Mouse (Mus musculus) layer of hippocampus, adult 6 months (tissue): Measurements from ENCODE around the gene Myt1l. TPM values are rescaled to one million over a fixed set of nuclear protein-coding genes. Genes with fewer than 3 reads are reported as not detected.

Experiments
- long read RNA-seq, 2 experiments: library from polyadenylated mRNA; unstranded; transcript quantifications; one replicate each; pipeline ENCODE4 v2.0.0; 2019 to 2020
- polyA plus RNA-seq: library from polyadenylated mRNA; unstranded; fragments of <200 nt; fragmentation: Nextera tagmentation; gene quantifications from 2 replicates; pipeline ENCODE4 v1.2.3, GENCODE M21; 2021

Gene Myt1l
- 120 and 123 TPM in 2 replicates for polyA plus RNA-seq
- long read RNA-seq, experiment 1, partial matches to known transcripts: 177 of 281 reads
- long read RNA-seq, experiment 1, other reads (novel, unspliced or antisense): 104 of 281 reads
- long read RNA-seq, experiment 2, full-length matches to known transcripts: 48 of 373 reads
- long read RNA-seq, experiment 2, partial matches to known transcripts: 180 of 373 reads
- long read RNA-seq, experiment 2, other reads (novel, unspliced or antisense): 145 of 373 reads

DNA sequence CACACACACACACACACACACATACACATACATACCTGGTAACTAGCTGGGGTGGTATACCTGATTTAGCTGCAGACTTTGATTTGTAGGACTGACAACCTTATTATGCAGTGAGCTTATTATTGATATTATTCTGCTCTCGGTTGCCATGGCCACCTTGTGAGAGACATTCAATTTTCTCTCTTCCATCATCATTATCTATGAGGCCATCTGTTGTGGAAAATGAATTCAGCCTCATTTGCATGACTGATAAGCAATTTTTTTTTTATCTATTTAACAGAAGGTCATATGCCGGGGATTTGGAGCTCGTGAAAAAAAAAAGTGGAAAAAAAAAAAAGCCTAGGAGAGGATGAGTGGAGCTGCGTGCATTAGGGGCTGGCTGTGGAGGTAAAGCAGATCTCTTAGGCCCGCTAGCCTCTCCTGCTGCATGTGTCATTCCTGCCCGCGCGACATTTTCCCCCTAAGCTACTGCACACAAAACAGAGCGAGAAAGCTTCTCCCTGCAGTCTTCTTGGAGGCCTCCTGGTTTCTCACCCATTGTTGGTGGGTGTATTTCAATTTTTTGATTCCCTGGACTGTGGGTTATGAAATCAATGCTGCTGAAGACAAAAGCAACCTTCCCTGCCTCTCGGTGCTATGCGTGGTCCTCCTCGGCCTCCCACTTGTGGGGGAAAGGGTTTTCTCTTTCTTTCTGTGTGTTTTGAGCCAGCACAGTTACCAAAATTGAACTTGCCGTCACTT lies at the start of gene Myt1l:
Gene Myt1l, plus strand, starts transcription at position 354 of the 741 bp plus-strand sequence.

DNA sequence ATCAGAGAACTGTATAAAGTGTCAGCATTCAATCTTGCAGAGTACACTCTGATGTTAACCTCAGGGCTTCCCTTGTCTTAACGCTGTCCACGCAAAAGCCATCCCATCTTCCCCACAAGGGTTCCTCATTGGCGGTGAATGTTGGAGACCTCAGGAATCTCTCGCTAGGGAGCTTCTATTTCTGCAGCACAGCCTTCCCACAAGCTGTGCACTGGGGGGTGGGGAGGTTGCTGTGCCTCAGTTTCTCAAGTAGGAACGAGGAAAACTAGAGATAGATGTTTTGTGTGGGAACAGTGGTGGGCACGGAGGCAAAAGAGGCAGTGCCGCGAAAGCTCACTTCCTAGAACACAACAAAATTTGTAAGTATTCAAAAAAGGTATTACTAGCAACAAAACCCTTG lies 409.1 kb downstream of the Myt1l start, which contains the start of gene Pxdn:
Gene Pxdn, plus strand, starts transcription at position 301 of the 400 bp plus-strand sequence.

